Mouse (Mus musculus) CH12.LX (cell line): ENCODE measurements around the gene Micu1. TPM values are rescaled to one million over a fixed set of nuclear protein-coding genes. Genes with fewer than 3 reads are reported as not detected.

Experiments
- DNase-seq: peaks from one replicate; pipeline ENCODE4 v3.0.0-alpha.2; 2013; ENCODE audit errors: extremely low read depth
- H3K27ac ChIP-seq: 2 replicates; pipeline ENCODE4 v1.5.1; 2012; ENCODE audit warnings: low read depth, mild to moderate bottlenecking, control low read depth, moderate library complexity; ENCODE audit not compliant: insufficient read depth
- H3K27me3 ChIP-seq: replicated peaks from 2 replicates; pipeline ENCODE3; 2012; ENCODE audit warnings: inconsistent platforms
- H3K36me3 ChIP-seq, 2 experiments: replicated peaks in 1 of 2; 2 replicates each; pipeline versions ENCODE3 to v1.6.1; 2012; ENCODE audit warnings: inconsistent platforms in 1 of 2, low read length in 1 of 2, mild to moderate bottlenecking in 1 of 2, mixed read lengths in 1 of 2, moderate library complexity in 1 of 2; ENCODE audit not compliant: control insufficient read depth in 1 of 2, insufficient read depth in 1 of 2
- H3K4me1 ChIP-seq, 2 experiments: 2 replicates each; pipeline ENCODE4 v1.6.1; 2012; ENCODE audit warnings: inconsistent platforms in 1 of 2, moderate library complexity in 1 of 2; ENCODE audit not compliant: insufficient read depth in 2 of 2, control insufficient read depth in 1 of 2
- H3K4me2 ChIP-seq: 2 replicates; pipeline ENCODE4 v1.6.1; 2012; ENCODE audit warnings: low read depth, mild to moderate bottlenecking, control low read depth; ENCODE audit not compliant: poor library complexity, insufficient read depth, severe bottlenecking
- H3K4me3 ChIP-seq, 3 experiments: fragments of 150-350 bp in 1 of 3; sonication (generic) in 1 of 3; replicated peaks in 1 of 3; 2 replicates each; pipeline versions ENCODE3 to v1.5.1; 2011 to 2012; ENCODE audit warnings: low read depth in 2 of 3, low read length in 2 of 3, mild to moderate bottlenecking in 2 of 3, moderate library complexity in 2 of 3, control low read depth in 1 of 3, improper control_type of control experiment in 1 of 3, inconsistent platforms in 1 of 3, mixed read lengths in 1 of 3; ENCODE audit not compliant: poor library complexity in 1 of 3
- H3K79me2 ChIP-seq: replicated peaks from 2 replicates; pipeline ENCODE4 v1.6.1; 2012; ENCODE audit warnings: mild to moderate bottlenecking, moderate library complexity; ENCODE audit not compliant: control insufficient read depth, poor library complexity, insufficient read depth, severe bottlenecking; ENCODE audit errors: extremely low read depth
- H3K9ac ChIP-seq: 2 replicates; pipeline ENCODE4 v1.6.1; 2012; ENCODE audit warnings: low read depth, mild to moderate bottlenecking, control low read depth, moderate library complexity; ENCODE audit not compliant: insufficient read depth
- H3K9me3 ChIP-seq: replicated peaks from 2 replicates; pipeline ENCODE3; 2012; ENCODE audit warnings: low read length, inconsistent platforms, mixed read lengths
- BHLHE40 ChIP-seq: IDR thresholded peaks from 2 replicates; pipeline ENCODE4 v1.6.1; 2011; ENCODE audit warnings: mild to moderate bottlenecking, low read depth, low read length, improper control_type of control experiment
- CHD1 ChIP-seq: IDR thresholded peaks from 2 replicates; pipeline ENCODE4 v1.6.1; 2012; ENCODE audit warnings: low read depth, low read length, improper control_type of control experiment, inconsistent platforms
- CHD2 ChIP-seq: IDR thresholded peaks from 2 replicates; pipeline ENCODE4 v1.6.1; 2011; ENCODE audit warnings: low read length, improper control_type of control experiment
- CTCF ChIP-seq, 2 experiments: IDR thresholded peaks in 1 of 2; conservative IDR thresholded peaks in 1 of 2; 2 replicates each; pipeline ENCODE4 v1.5.1; 2011 to 2012; ENCODE audit warnings: low read depth in 2 of 2, low read length in 2 of 2, improper control_type of control experiment in 1 of 2, inconsistent platforms in 1 of 2, mild to moderate bottlenecking in 1 of 2, moderate library complexity in 1 of 2
- E2F4 ChIP-seq: IDR thresholded peaks from 2 replicates; pipeline ENCODE4 v1.6.1; 2011; ENCODE audit warnings: low read depth, low read length, improper control_type of control experiment; ENCODE audit not compliant: insufficient replicate concordance
- EP300 ChIP-seq: IDR thresholded peaks from 2 replicates; pipeline ENCODE4 v1.6.1; 2011; ENCODE audit warnings: low read length, improper control_type of control experiment
- ETS1 ChIP-seq: conservative IDR thresholded peaks from 2 replicates; pipeline ENCODE4 v1.6.1; 2012; ENCODE audit warnings: low read depth, mild to moderate bottlenecking, inconsistent platforms, low read length, improper control_type of control experiment, moderate library complexity
- GABPA ChIP-seq: IDR thresholded peaks from 2 replicates; pipeline ENCODE4 v1.6.1; 2012; ENCODE audit warnings: low read depth, low read length, improper control_type of control experiment, inconsistent platforms; ENCODE audit not compliant: insufficient replicate concordance
- HCFC1 ChIP-seq: IDR thresholded peaks from 2 replicates; pipeline ENCODE4 v1.6.1; 2012; ENCODE audit warnings: low read depth, mild to moderate bottlenecking, inconsistent platforms, low read length, improper control_type of control experiment
- IRF4 ChIP-seq: IDR thresholded peaks from 2 replicates; pipeline ENCODE4 v1.6.1; 2014; ENCODE audit warnings: low read depth, mild to moderate bottlenecking, inconsistent platforms, low read length, improper control_type of control experiment
- JUN ChIP-seq: IDR thresholded peaks from 2 replicates; pipeline ENCODE4 v1.6.1; 2011; ENCODE audit warnings: low read depth, mild to moderate bottlenecking, low read length, improper control_type of control experiment, moderate library complexity; ENCODE audit not compliant: insufficient read depth
- JUND ChIP-seq: conservative IDR thresholded peaks from 2 replicates; pipeline ENCODE4 v1.6.1; 2011; ENCODE audit warnings: low read depth, low read length, improper control_type of control experiment
- KAT2A ChIP-seq: IDR thresholded peaks from 2 replicates; pipeline ENCODE4 v1.6.1; 2012; ENCODE audit warnings: low read length, improper control_type of control experiment, inconsistent platforms; ENCODE audit not compliant: insufficient replicate concordance
- MAX ChIP-seq: IDR thresholded peaks from 2 replicates; pipeline ENCODE4 v1.6.1; 2011; ENCODE audit warnings: low read length, improper control_type of control experiment
- MEF2A ChIP-seq: IDR thresholded peaks from 2 replicates; pipeline ENCODE4 v1.6.1; 2014; ENCODE audit warnings: low read depth, mild to moderate bottlenecking, inconsistent platforms, low read length, improper control_type of control experiment, borderline replicate concordance
- MXI1 ChIP-seq: IDR thresholded peaks from 2 replicates; pipeline ENCODE4 v1.6.1; 2011; ENCODE audit warnings: mild to moderate bottlenecking, low read depth, low read length, improper control_type of control experiment
- MYC ChIP-seq: IDR thresholded peaks from 2 replicates; pipeline ENCODE4 v1.6.1; 2011; ENCODE audit warnings: low read depth, mild to moderate bottlenecking, improper control_type of control experiment, low read length
- NRF1 ChIP-seq: IDR thresholded peaks from 2 replicates; pipeline ENCODE4 v1.6.1; 2014; ENCODE audit warnings: low read depth, mild to moderate bottlenecking, inconsistent platforms, low read length, improper control_type of control experiment, moderate library complexity
- POLR2AphosphoS2 ChIP-seq: IDR thresholded peaks from 2 replicates; pipeline ENCODE4 v1.6.1; 2011; ENCODE audit warnings: low read depth, low read length, improper control_type of control experiment
- RAD21 ChIP-seq: IDR thresholded peaks from 2 replicates; pipeline ENCODE4 v1.6.1; 2011; ENCODE audit warnings: low read depth, mild to moderate bottlenecking, low read length, improper control_type of control experiment, moderate library complexity
- RCOR1 ChIP-seq: conservative IDR thresholded peaks from 2 replicates; pipeline ENCODE4 v1.6.1; 2012; ENCODE audit warnings: low read depth, mild to moderate bottlenecking, inconsistent platforms, low read length, improper control_type of control experiment
- SIN3A ChIP-seq: IDR thresholded peaks from 2 replicates; pipeline ENCODE4 v1.6.1; 2012; ENCODE audit warnings: low read length, improper control_type of control experiment, inconsistent platforms
- SMC3 ChIP-seq: IDR thresholded peaks from 2 replicates; pipeline ENCODE4 v1.6.1; 2011; ENCODE audit warnings: low read depth, low read length, improper control_type of control experiment
- UBTF ChIP-seq: IDR thresholded peaks from 2 replicates; pipeline ENCODE4 v1.6.1; 2012; ENCODE audit warnings: low read depth, mild to moderate bottlenecking, inconsistent platforms, low read length, improper control_type of control experiment, moderate library complexity
- USF1 ChIP-seq: IDR thresholded peaks from 2 replicates; pipeline ENCODE4 v1.6.1; 2014; ENCODE audit warnings: low read depth, mild to moderate bottlenecking, inconsistent platforms, low read length, improper control_type of control experiment
- USF2 ChIP-seq: conservative IDR thresholded peaks from 2 replicates; pipeline ENCODE4 v1.6.1; 2011; ENCODE audit warnings: low read depth, low read length, improper control_type of control experiment
- ZKSCAN1 ChIP-seq: IDR thresholded peaks from 2 replicates; pipeline ENCODE4 v1.6.1; 2012; ENCODE audit warnings: low read depth, inconsistent platforms, low read length, improper control_type of control experiment, borderline replicate concordance
- ZMIZ1 ChIP-seq: IDR thresholded peaks from 2 replicates; pipeline ENCODE4 v1.6.1; 2012; ENCODE audit warnings: low read depth, mild to moderate bottlenecking, inconsistent platforms, low read length, improper control_type of control experiment
- ZNF384 ChIP-seq: IDR thresholded peaks from 2 replicates; pipeline ENCODE4 v1.6.1; 2012; ENCODE audit warnings: low read depth, low read length, improper control_type of control experiment, inconsistent platforms
- dilution Hi-C: fragments of 300-500 bp; cut with MboI; formaldehyde crosslinking; loops from 2 replicates; pipeline ENCODE4 v1.14.3; 2020; ENCODE audit warnings: low sequenced_read_pairs; ENCODE audit not compliant: extremely low pct_unique_long_range_greater_than_20kb, extremely low pct_ligation_motif_present
- in situ Hi-C: fragments of 300-500 bp; cut with MboI; formaldehyde crosslinking; loops from 3 replicates; pipeline ENCODE4 v1.14.3; 2019; ENCODE audit warnings: low sequenced_read_pairs, low pct_ligation_motif_present, low pct_unique_long_range_greater_than_20kb, mixed read lengths
- polyA plus RNA-seq: library from polyadenylated mRNA; unstranded; fragments of >175 nt; gene quantifications from 2 replicates; pipeline ENCODE4 v1.2.1, GENCODE M21; 2012; ENCODE audit warnings: low read depth; ENCODE audit not compliant: insufficient read length
- total RNA-seq, 2 experiments: library from RNA; depleted of rRNA; stranded (reverse); fragments of 300-350 nt in 1 of 2; fragments of >200 nt in 1 of 2; gene quantifications; 2 replicates each; pipeline ENCODE4 v1.2.3; 2012 to 2014

Micu1 gene
- total and polyA plus RNA-seq, 3 experiments: 23.1 to 37.1 (median 29.3) TPM

- no peak overlapping the region for H3K9ac ChIP-seq
Observed at GRCm38 (mm10) chr10:59777246-59777645, 75.0 kb downstream of the Micu1 start.

GRCm38 (mm10) chr10:59778137-59778710 lies 75.9 kb downstream of the Micu1 start:
- no peak for DNase-seq
- Histone ChIP-seq H3K36me3 (peaks cover 0 to 30% of the 10 kb centered on the region in 2 experiments), H3K9ac (no peak overlapping the region), H3K4me1 (peaks cover 0 to 5% of the 10 kb centered on the region in 2 experiments; a peak in 1 of 4 replicates), H3K4me2 (no peak overlapping the region), H3K9me3 (no peaks in the 10 kb centered on the region), H3K4me3 (no peak overlapping the region), H3K27me3 (no peaks in the 10 kb centered on the region), H3K27ac (no peak overlapping the region), H3K79me2 (no peaks in the 10 kb centered on the region)
- in situ Hi-C loops: no loop called here
- TF ChIP-seq USF2: no peak
- no peak for TF ChIP-seq RCOR1
- no peak for TF ChIP-seq EP300
- no peak for TF ChIP-seq CHD2
- TF ChIP-seq CTCF (conservative IDR thresholded peaks at IDR 0.05 in 1 of 2, IDR thresholded peaks at IDR 0.05 in 1 of 2; ENCODE audit: low read depth in 2 of 2, low read length in 2 of 2): no peak
- no peak for TF ChIP-seq E2F4
- TF ChIP-seq JUN: no peak
- no peak for TF ChIP-seq MYC
- TF ChIP-seq ZMIZ1: no peak
- TF ChIP-seq BHLHE40: no peak
- no peak for TF ChIP-seq RAD21
- TF ChIP-seq USF1: no peak
- TF ChIP-seq MAX: no peak
- no peak for TF ChIP-seq MEF2A
- no peak for TF ChIP-seq JUND
- TF ChIP-seq SMC3: no peak
- no peak for TF ChIP-seq IRF4
- TF ChIP-seq ETS1: no peak
- no peak for TF ChIP-seq ZNF384
- TF ChIP-seq GABPA: no peak
- dilution Hi-C loops: no loop called here

More at GRCm38 (mm10) chr10:59777246-59777645, 75.0 kb downstream of the Micu1 start:
- dilution Hi-C loops: no loop called here
- Histone ChIP-seq H3K9me3 (no peaks in the 10 kb centered on the region), H3K79me2 (no peaks in the 10 kb centered on the region), H3K4me1 (peaks cover 0 to 5% of the 10 kb centered on the region in 2 experiments; a peak in 1 of 4 replicates), H3K36me3 (peaks cover 0 to 26% of the 10 kb centered on the region in 2 experiments)
- TF ChIP-seq ETS1: no peak
- no peak for TF ChIP-seq SIN3A
- TF ChIP-seq HCFC1: no peak
- no peak for TF ChIP-seq NRF1
- TF ChIP-seq ZKSCAN1: no peak
- TF ChIP-seq ZMIZ1: no peak
- TF ChIP-seq CHD2: no peak
- no peak for TF ChIP-seq EP300
- TF ChIP-seq RAD21: no peak
- TF ChIP-seq CHD1: no peak
- TF ChIP-seq ZNF384: no peak
- TF ChIP-seq USF2: no peak
- no peak for TF ChIP-seq JUN
- no peak for TF ChIP-seq MEF2A
- TF ChIP-seq KAT2A: no peak
- TF ChIP-seq UBTF: no peak
- no peak for TF ChIP-seq USF1
- no peak for TF ChIP-seq MXI1
- no peak for TF ChIP-seq IRF4
- TF ChIP-seq POLR2AphosphoS2: no peak
- TF ChIP-seq, all 38 proteins: peak for 0
- no peak for DNase-seq
- H3K27ac ChIP-seq: no peak overlapping the region
- no peak overlapping the region for H3K4me2 ChIP-seq
- no peaks in the 10 kb centered on the region for H3K27me3 ChIP-seq
- in situ Hi-C loops: no loop called here
- H3K4me3 ChIP-seq: no peak overlapping the region
